Mouse (Mus musculus): ENCODE data around the gene C4b.
"Not testable (repeated sequence)": the region's sequence is repeated elsewhere in the genome, so short reads cannot be mapped to it uniquely, and the experiment has no call there.

C4b gene

GRCm38 (mm10) chr17:34743719-34744118 is at the start of gene C4b:
Gene C4b (minus strand): TSS chr17:34743882.
- DNase-seq = no peak

DNA sequence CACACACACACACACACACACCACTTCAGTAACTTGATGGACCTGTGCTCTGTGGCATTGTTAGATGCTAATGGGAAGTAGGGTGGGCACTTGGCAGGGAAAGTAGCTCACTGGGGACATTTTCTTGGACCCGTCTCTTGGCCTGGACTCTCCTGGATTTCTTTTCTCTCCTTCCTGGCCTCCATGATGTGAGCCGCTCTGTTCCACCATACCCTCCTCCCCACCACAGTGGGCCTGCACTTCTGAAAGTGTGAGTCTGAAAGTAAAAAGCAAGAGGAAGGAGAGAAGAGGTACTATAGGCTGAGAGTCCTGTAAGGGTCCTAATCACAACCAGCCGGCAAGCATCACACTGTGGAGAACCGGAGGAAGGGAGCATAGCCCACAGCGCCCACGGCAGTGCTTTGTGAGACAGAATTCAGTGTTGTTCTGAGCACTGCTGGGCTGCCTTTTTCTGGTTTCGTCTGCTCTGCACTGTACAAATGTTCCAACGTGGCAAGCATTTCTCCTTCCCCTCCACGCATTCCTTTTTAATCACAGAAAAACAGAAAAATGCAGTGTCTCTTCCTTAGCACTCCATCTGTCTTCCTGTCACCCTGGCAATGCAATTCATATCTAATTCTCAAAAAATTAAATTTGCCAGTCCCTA is 34.1 kb upstream of the C4b start:
- no peak for DNase-seq

DNA sequence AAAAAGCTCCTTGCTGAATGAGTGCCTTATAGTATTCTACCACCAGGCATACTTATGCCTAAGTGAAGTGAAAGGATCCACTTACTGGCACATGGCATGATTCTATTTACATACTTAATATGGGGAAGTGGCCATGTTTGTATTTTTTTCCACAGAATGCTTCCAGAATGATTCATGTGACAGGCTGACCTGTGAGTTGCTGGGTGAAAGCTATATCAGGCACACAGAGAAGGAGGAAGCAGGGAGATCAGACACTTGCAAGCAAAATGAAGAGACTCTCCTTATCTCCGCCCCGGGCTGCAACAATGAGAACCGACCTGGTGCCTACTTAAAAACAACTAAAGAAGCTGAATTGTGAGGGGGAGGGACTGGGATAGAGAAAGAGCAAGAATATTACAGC is 17.8 kb upstream of the C4b start:
- DNase-seq = no peak

- no peak for DNase-seq
These were observed 2.8 kb upstream of the C4b start for GRCm38 (mm10) chr17:34746531-34746930.

- DNase-seq = not testable (repeated sequence)
These were observed 1.5 kb upstream of the C4b start for GRCm38 (mm10) chr17:34745166-34745565.

DNA sequence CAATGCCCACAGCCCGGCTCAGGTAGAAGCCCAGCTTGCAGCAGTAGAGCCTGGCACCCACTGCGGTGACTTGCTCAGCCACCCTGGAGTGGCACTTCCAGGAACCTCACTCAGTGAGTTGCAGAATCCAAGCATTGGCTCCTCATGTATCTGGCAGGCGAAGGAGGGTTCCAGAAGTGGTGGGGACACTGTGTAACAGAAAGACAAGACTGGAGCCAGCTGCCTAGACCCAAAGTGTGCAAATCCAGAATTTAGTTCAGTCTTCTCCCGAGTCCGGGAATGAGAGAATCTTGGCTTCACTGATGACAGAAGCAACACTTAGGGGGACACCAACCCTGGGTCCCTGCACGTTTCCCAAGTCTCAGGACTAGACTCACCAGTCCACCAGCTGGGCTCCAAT is 929 bp upstream of the C4b start:
- not testable (repeated sequence) for DNase-seq

- DNase-seq = no peak
These were observed 524 bp upstream of the C4b start for GRCm38 (mm10) chr17:34744206-34744605.

DNA sequence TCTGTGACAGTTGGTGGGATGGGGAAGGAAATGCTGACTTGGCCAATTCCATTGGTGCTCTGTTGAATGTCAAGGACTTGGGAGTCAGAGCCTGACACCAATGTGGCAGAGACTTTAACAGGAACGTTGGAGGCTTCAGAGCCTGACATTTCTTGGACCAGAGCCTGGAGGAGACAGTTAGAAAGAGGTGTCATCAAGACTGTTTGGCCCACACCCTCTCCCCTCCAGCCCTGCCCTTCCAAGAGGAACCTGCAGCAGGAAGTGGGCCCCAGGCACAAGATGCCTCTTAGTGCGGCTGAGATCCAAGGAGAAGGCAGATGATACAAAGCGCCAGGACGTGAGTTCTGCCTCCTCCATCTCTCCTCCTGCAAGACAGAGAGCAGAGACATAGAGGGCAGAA is 3.4 kb downstream of the C4b start:
- no peak for DNase-seq

DNA sequence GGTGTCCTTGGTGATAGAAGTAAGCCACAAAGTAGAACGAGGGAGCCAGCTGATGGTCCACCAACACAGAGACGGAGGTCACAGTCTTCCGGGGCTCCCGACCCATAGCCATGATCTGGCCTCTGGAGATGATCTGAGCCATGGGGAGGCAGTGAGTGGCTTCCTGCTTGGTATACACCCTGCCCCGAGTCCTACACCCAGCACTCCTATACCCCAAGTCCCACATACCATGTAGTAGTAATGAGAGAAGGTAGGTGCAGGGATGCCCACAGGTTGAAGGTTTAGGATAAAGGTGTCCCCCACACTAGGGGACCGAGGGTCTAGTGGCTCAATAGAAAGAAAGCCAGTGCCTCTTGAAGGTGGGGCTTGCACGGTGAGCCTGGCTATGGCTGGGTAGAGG is 4.0 kb downstream of the C4b start:
- not testable (repeated sequence) for DNase-seq

DNA sequence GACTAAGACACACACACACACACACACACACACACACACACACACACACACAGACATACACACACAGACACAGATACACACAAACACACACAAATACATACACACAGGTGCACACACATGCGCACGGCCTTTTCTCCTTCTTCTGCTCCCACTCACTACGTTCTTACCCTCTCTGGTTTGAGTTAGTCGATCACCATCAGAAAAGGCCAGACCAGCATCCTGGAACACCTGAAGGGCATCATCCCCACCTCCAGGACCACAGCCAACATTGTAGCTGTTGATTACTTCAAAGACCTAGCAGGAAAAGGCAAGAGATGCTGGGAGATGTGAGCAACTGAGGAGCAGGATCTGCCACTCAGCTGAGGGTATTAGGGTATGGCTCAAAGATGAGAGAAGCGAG is 6.2 kb downstream of the C4b start:
- not testable (repeated sequence) for DNase-seq

GRCm38 (mm10) chr17:34729779-34730553 is 13.7 kb downstream of the C4b start:
- DNase-seq = not testable (repeated sequence)

- DNase-seq = not testable (repeated sequence)
These were observed 14.5 kb downstream of the C4b start for GRCm38 (mm10) chr17:34729155-34729554.

- no peak for DNase-seq
These were observed 15.8 kb downstream of the C4b start for GRCm38 (mm10) chr17:34727887-34728286.

GRCm38 (mm10) chr17:34723066-34723465 is 20.6 kb downstream of the C4b start:
- DNase-seq = no peak

DNA sequence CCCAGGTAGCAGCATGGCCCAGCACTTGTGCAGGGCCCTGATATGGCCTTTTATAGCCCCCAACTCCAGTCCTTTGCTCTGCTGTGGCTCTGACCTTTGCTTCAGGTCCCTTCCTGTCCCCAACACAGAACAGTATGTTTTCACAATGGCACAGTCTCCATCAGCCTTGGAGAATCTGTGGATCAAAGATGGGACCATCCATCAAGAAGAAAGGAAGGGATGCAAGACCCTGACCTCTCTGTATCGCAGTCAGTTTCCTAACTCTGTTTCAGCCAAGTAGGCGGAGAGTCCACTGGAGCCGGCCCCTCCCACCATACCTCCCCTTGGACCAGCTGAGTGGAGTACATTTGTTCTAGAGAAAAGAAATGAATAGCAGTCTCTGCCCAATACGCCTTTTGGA is 21.4 kb downstream of the C4b start:
- not testable (repeated sequence) for DNase-seq

DNA sequence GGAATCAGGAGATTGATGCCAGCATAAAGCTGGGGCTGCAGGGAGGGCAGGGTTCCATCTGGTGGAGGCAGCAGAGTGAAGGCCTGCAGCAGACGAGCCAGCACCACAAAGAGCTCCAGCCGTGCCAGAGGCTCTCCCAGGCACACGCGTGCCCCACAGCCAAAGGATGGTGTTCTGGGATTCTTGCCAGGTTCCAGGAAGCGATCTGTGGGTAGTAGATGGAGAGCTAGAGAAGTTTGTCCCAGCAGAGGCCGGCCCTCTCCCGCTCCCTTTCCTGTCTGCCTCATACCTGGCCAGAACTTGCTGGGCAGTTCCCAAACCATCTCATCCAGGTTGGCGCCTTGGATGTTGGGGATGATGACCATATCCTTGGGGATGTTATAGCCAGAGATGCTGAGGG is 23.8 kb downstream of the C4b start:
- DNase-seq = not testable (repeated sequence)

- DNase-seq = no peak
These were observed 26.3 kb downstream of the C4b start for GRCm38 (mm10) chr17:34717401-34717800.

DNA sequence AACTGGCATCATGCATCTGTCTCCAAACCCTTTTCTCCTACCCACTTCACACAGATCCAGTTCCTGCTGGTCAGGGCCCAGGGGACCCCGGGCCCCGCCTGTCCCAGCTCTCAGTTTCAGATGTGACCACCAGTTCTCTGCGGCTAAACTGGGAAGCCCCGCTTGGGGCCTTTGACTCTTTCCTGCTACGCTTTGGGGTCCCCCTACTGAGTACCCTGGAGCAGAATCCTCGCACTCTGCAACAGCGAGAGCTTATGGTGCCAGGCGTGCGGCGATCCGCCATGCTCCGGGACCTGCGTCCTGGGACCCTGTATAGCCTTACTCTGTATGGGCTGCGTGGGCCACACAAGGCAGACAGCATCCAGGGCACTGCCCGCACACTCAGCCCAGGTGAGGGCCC is 27.4 kb downstream of the C4b start:
- no peak for DNase-seq

DNA sequence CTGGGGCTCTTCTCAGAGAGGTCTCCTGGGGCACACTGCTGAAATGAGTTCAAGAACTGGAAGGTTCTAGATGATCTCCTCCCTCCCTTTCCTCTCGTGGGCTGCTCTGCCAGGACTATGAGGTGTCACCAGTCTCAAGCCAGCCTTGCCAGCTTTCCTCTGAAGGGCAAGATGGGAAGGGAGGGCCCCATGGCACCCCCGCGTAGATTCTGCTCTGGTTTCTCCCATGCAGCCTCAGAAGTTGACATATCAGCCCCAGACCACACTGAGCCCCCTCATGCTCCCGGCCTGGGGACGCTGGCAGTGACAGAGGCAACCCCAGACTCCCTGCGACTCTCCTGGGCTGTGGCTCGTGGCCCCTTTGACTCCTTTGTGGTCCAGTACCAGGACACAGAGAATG is 28.2 kb downstream of the C4b start:
- not testable (repeated sequence) for DNase-seq

DNA sequence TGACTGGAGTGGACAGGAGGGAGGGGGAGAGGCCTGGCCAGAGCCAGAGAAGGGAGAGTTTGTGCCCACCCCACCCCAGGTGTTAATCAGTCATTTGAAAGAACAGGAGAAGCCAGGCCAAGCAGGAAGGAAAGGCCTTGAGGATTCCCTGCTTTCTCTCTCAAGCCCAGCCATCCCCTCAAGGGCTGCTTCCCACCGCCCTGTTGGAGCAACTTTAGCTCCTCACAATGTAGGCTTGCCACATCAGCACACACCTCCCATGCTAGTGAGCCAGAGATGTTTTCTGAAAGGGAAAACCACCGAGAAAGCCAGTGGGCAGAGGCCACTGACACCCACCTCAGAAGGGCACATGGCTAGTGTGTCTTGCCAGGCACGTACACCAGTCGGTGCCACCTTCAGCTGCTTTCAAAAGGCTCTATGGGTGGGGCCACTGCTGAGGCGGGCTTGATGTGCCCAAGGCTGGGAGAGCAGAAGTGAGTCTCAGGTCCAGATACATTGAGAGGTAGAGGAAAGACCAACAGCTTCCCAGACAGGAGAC is 28.7 kb downstream of the C4b start:
- not testable (repeated sequence) for DNase-seq

DNA sequence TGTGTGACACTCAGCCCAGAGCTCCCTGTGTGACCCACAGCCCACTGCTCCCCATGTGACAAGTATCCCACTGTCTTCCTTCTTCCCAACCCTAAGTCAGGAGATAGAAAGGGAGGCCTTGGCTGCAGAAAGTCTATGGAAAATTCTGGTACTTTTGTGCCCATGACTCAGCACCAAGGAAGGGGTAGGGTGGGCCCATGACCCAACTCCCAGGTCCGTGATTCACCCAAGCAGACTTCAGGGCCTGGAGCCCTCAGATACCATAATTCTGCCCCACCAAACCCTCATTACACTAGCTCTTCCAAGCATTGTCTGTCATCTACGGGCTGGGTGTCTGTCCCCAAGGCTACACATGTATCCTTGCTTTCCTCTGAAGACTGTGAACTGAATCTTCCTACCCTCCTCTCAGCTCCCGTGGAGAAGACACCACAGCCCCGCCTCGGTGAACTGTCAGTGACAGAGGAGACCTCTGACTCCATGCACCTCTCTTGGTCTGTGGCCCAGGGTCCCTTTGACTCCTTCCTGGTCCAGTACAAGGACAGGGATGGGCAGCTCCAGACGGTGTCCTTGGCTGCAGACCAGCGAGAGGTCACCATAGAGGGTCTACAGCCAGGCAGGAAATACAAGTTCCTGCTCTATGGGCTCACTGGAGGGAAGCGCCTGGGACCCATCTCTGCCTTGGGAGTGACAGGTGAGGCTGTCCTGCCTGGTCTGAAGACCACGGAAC is 29.3 kb downstream of the C4b start:
- not testable (repeated sequence) for DNase-seq

- peak; percentile 62 for DNase-seq
These were observed 30.7 kb downstream of the C4b start for GRCm38 (mm10) chr17:34712951-34713350.

DNA sequence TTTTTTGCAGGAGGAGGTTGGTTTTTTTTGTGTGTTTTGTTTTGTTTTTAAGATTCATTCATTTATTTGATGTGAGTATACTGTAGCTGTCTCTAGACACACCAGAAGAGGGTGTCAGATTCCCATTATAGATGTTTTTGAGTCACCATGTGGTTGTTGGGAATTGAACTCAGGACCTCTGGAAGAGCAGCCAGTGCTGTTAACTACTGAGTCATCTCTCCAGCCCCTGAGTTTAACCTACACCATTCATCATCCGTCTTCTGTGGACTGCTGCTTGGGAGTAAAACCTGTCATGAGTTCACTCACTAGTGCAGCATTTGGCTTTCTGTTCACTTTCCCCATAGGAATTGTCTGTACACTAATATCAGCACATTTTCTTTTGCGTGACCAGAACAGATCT is 37.2 kb downstream of the C4b start:
- DNase-seq = not testable (repeated sequence)

GRCm38 (mm10) chr17:34700671-34701071 is 43.0 kb downstream of the C4b start:
- DNase-seq = no peak

Measured in retina, postnatal 1 day (tissue).